Mouse (Mus musculus) liver, embryonic 12.5 days (tissue): Measurements from ENCODE around the gene Ddx54. TPM values are rescaled to one million over a fixed set of nuclear protein-coding genes. Genes with fewer than 3 reads are reported as not detected.

Source experiments
- ATAC-seq: fragments of 200-750 bp; cut with Nextera tagmentation; 2 replicates; pipeline ENCODE4 v1.8.0; 2017; ENCODE audit warnings: moderate number of reproducible peaks, mild to moderate bottlenecking, moderate library complexity
- H3K27ac ChIP-seq: fragments of 300-500 bp; sonication (generic); 2 replicates; pipeline ENCODE4 v1.5.1; 2016; ENCODE audit warnings: mild to moderate bottlenecking
- H3K27me3 ChIP-seq: fragments of 300-500 bp; sonication (generic); replicated peaks from 2 replicates; pipeline ENCODE4 v1.6.1; 2016; ENCODE audit warnings: mild to moderate bottlenecking, moderate library complexity
- H3K36me3 ChIP-seq: fragments of 300-500 bp; sonication (generic); 2 replicates; pipeline ENCODE4 v1.6.1; 2016; ENCODE audit warnings: mild to moderate bottlenecking, moderate library complexity
- H3K4me1 ChIP-seq: fragments of 300-500 bp; sonication (generic); 2 replicates; pipeline ENCODE4 v1.6.1; 2016
- H3K4me2 ChIP-seq: fragments of 300-500 bp; sonication (generic); 2 replicates; pipeline ENCODE4 v1.6.1; 2016; ENCODE audit warnings: mild to moderate bottlenecking, moderate library complexity
- H3K4me3 ChIP-seq: fragments of 300-500 bp; sonication (generic); 2 replicates; pipeline ENCODE4 v1.5.1; 2016; ENCODE audit warnings: mild to moderate bottlenecking, moderate library complexity
- H3K9ac ChIP-seq: fragments of 300-500 bp; sonication (generic); 2 replicates; pipeline ENCODE4 v1.6.1; 2016; ENCODE audit warnings: mild to moderate bottlenecking, moderate library complexity
- H3K9me3 ChIP-seq: fragments of 300-500 bp; sonication (generic); replicated peaks from 2 replicates; pipeline ENCODE4 v1.6.1; 2016; ENCODE audit warnings: mild to moderate bottlenecking, moderate library complexity
- WGBS: fragments of 180-500 bp; shearing (Covaris S2); methylation state at CpG from one replicate; pipeline ENCODE4 v1.1.7; 2016; ENCODE audit not compliant: insufficient replicate concordance; 5-methylcytosine and 5-hydroxymethylcytosine counted together
- polyA plus RNA-seq: library from polyadenylated mRNA; unstranded; fragments of >200 nt; fragmentation: Nextera tagmentation; extraction: Ambion mirVana; gene quantifications from 2 replicates; pipeline ENCODE4 v1.2.1, GENCODE M21; 2016

Ddx54 gene
- polyA plus RNA-seq, 1 experiment from 2014 or later = 36.3 TPM

DNA sequence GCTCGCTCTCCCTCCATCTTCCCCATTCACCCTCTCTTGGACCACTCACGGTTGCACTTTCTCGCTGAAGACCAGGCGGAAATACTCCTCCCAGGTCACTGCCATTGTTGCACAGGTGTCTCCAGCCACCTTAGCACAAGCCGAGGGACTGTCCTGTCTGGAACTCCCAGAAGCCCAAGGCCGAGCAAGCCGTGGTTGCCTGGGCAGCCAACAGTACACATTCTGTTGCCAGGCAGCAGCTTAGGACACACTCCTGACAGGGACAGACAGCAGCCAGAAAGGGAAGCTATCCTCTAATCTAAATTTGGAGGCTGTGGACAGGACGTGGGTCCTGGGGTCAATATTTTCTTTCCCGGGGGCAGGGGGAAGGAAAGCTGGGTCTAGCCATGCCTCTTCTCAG lies 21.6 kb downstream of the Ddx54 start, which contains the start of gene Cfap73:
Gene Cfap73, minus strand, starts transcription at position 105 of the 400 bp plus-strand sequence.
- Histone ChIP-seq H3K9ac (no peak within 1 kb of the TSS), H3K27me3 (peaks cover 49% of the 10 kb centered on the region), H3K4me2 (no peak within 1 kb of the TSS), H3K36me3 (no peaks in the 10 kb centered on the region), H3K4me3 (no peak within 1 kb of the TSS), H3K4me1 (0 out of 2 replicates have a peak, but pooled peaks cover 3% of the 10 kb centered on the region), H3K27ac (no peak within 1 kb of the TSS), H3K9me3 (peaks cover 10% of the 10 kb centered on the region; the same call in 1 of the 2 replicates)
- WGBS = 39% methylated on average over 9 of the region's 9 CpGs
- ATAC-seq = no peak

GRCm38 (mm10) chr5:120634860-120635259 lies 22.3 kb downstream of the Ddx54 start:
- no peak overlapping the region for H3K4me2 ChIP-seq
- H3K4me1 ChIP-seq = 0 out of 2 replicates have a peak, but pooled peaks cover 3% of the 10 kb centered on the region
- no peak overlapping the region for H3K27ac ChIP-seq
- peaks cover 42% of the 10 kb centered on the region for H3K27me3 ChIP-seq
- H3K9me3 ChIP-seq = peaks cover 10% of the 10 kb centered on the region; the same call in 1 of the 2 replicates
- no peak overlapping the region for H3K4me3 ChIP-seq
- no peak for ATAC-seq
- H3K9ac ChIP-seq = no peak overlapping the region
- WGBS = 42% methylated on average over 5 of the region's 5 CpGs
- no peaks in the 10 kb centered on the region for H3K36me3 ChIP-seq

DNA sequence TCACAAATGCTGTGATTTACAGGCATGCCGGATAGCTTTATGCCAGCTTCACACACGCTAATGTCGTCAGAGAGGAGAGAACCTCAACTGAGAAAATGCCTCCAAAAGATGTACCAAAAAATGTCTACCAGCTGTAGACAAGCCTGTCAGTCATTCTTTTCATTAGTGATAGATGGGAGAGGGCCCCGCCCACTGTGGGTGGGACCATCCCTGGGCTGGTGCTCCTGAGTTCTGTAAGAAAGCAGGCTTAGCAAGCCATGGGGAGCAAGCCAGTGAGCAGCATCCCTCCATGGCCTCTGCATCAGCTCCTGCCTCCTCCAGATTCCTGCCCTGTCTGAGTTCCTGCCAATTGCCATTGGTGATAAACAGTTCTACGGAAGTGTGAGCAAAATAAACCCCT lies 23.1 kb downstream of the Ddx54 start:
- H3K27ac ChIP-seq = no peak overlapping the region

GRCm38 (mm10) chr5:120640094-120640493 lies 27.6 kb downstream of the Ddx54 start:
- ATAC-seq = no peak

More for the DNA sequence above, 23.1 kb downstream of the Ddx54 start:
- Histone ChIP-seq H3K27me3 (peaks cover 34% of the 10 kb centered on the region), H3K36me3 (no peaks in the 10 kb centered on the region), H3K9ac (no peak overlapping the region), H3K4me3 (no peak overlapping the region), H3K9me3 (peaks cover 10% of the 10 kb centered on the region; the same call in 1 of the 2 replicates), H3K4me2 (no peak overlapping the region), H3K4me1 (0 out of 2 replicates have a peak, but pooled peaks cover 3% of the 10 kb centered on the region)
- no peak for ATAC-seq
- 74% methylated on average over 5 of the region's 5 CpGs for WGBS

DNA sequence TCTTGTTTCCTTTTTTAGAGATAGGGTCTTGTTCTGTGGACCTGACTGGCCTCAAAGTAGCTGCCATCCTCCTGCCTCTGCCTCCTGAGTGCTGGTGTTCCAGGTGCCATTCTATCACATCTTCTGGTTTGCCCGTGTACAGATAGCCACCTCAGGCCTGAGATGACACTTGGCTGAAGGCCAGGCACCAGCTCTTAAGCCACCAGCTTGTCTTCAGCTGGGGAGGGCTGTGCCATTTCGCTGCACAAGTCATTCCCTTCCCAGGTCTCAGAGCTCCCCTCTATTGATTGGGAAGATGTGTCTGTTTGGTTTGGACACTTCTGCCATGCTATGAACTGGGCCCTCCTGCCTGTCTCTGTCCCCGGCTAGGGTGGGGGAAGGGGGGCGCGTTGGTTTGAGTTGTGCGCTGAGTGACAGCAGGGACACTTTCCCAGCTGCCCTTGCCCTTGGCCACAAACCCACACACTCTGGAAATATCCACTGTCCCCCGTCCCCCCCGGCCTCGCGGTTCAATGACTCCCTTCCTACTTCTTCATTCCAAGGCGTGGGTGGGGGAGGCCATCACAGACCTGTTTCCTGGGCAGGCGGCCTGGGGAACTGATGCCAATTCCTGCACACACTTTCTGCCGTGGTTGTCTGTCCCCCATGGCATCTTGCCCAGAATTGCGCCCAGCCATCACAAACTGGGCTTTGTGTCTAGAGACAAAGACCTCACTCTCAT lies 31.0 kb downstream of the Ddx54 start:
- ATAC-seq = no peak

More at GRCm38 (mm10) chr5:120640094-120640493, 27.6 kb downstream of the Ddx54 start:
- Histone ChIP-seq H3K27ac (no peak overlapping the region), H3K36me3 (no peaks in the 10 kb centered on the region), H3K4me3 (no peak overlapping the region), H3K9ac (no peak overlapping the region), H3K9me3 (no peaks in the 10 kb centered on the region), H3K27me3 (peaks cover 18% of the 10 kb centered on the region), H3K4me2 (no peak overlapping the region), H3K4me1 (no peaks in the 10 kb centered on the region)
- 71% methylated on average over 7 of the region's 7 CpGs for WGBS

DNA sequence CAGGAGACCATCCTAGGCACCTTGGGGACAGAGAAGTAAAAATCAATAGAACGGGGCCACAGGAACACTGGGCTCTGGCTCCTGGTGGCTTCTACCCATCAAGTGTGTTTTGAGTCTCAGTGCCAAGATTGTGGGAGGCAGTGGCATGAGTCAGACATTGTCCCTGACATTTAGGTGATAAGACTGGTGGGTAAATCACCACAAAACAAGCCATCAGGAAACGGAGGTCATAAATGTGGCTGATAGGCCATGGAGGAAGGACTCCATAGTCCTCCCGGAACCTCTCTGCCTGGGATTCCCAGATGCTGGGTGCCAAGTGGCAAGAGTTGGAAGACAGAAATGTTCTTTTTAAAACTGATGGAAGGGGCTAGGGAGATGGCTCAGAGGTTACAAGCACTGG lies 31.7 kb downstream of the Ddx54 start:
- 22% methylated on average over 3 of the region's 3 CpGs for WGBS
- ATAC-seq = no peak
- H3K27me3 ChIP-seq = peaks cover 53% of the 10 kb centered on the region
- H3K36me3 ChIP-seq = no peaks in the 10 kb centered on the region
- peaks cover 17% of the 10 kb centered on the region for H3K4me1 ChIP-seq
- no peak overlapping the region for H3K9ac ChIP-seq
- no peak overlapping the region for H3K4me3 ChIP-seq
- H3K27ac ChIP-seq = no peak overlapping the region
- no peak overlapping the region for H3K4me2 ChIP-seq
- no peaks in the 10 kb centered on the region for H3K9me3 ChIP-seq

More for the DNA sequence above, 31.0 kb downstream of the Ddx54 start:
- H3K9ac ChIP-seq = no peak overlapping the region
- H3K4me3 ChIP-seq = no peak overlapping the region
- no peak overlapping the region for H3K27ac ChIP-seq
- peaks cover 10% of the 10 kb centered on the region for H3K4me1 ChIP-seq
- H3K36me3 ChIP-seq = no peaks in the 10 kb centered on the region
- no peak overlapping the region for H3K4me2 ChIP-seq
- 24% methylated on average over 14 of the region's 14 CpGs for WGBS
- H3K9me3 ChIP-seq = no peaks in the 10 kb centered on the region
- peaks cover 46% of the 10 kb centered on the region for H3K27me3 ChIP-seq

GRCm38 (mm10) chr5:120645851-120646250 lies 33.3 kb downstream of the Ddx54 start:
- Histone ChIP-seq H3K4me1 (peaks cover 24% of the 10 kb centered on the region), H3K27ac (no peak overlapping the region), H3K27me3 (peaks cover 69% of the 10 kb centered on the region), H3K9ac (no peak overlapping the region), H3K36me3 (no peaks in the 10 kb centered on the region), H3K9me3 (no peaks in the 10 kb centered on the region), H3K4me3 (no peak overlapping the region), H3K4me2 (no peak overlapping the region)
- no peak for ATAC-seq
- 37% methylated on average over 6 of the region's 6 CpGs for WGBS

DNA sequence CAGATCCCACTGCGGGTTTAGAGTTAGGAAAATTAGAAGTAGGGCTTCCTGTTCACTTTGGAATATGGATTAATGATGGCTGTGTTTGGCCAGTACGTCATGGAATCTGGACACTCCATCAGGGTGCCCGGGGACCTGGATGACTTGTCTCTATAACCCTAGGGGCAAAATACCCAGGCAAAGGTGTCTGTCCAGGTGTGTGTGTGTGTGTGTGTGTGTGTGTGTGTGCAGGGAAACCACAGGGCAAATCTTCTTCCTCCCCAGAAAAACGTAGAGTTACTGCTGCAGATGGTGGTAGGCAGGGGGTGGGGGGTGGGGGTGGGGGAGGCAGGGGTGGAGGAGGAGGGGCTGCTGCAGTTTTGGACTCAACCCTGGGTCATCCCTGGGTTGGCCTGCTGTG lies 34.8 kb downstream of the Ddx54 start:
- H3K9me3 ChIP-seq = no peaks in the 10 kb centered on the region
- 48% methylated on average over 4 of the region's 4 CpGs for WGBS
- peaks cover 84% of the 10 kb centered on the region for H3K27me3 ChIP-seq
- no peaks in the 10 kb centered on the region for H3K36me3 ChIP-seq
- H3K9ac ChIP-seq = no peak overlapping the region
- no peak for ATAC-seq
- no peak overlapping the region for H3K4me2 ChIP-seq
- H3K27ac ChIP-seq = no peak overlapping the region
- no peak overlapping the region for H3K4me3 ChIP-seq
- peaks cover 33% of the 10 kb centered on the region for H3K4me1 ChIP-seq

DNA sequence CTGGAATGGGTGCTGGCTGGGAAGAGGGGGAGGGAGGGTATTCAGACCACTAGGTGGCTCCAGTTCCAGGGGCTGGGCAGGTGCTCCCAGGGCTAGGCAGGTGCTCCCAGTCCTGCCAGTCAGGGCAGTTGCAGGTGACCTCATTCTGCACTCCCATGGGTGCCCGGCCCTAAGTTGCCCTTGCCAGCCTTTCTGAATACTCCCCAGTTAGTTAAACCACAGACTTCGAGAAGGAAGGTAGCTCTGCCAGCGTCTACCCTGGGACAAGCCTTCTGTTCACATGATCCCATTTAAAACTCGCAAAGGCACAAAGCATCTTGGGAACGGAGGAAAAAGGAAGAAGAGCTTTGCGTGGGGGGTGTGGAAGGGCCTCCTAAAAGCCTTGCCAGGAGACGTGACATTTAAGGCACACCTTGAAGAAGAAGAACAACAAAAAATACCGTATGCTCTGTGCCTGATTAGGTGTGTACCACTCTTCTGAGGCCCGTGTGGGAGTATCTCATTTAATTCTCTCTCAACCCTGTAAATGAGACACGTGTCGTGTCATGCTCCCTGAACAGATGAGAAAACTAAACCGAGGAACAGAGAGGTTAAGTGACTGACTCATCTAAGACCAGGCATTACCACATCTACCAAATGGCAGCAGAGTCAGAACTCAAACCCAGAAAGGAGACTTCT lies 35.4 kb downstream of the Ddx54 start:
- Histone ChIP-seq H3K9me3 (no peaks in the 10 kb centered on the region), H3K4me3 (peak overlapping the region; percentile 40; the same call in 1 of the 2 replicates), H3K4me2 (peak overlapping the region; percentile 74), H3K36me3 (no peaks in the 10 kb centered on the region), H3K4me1 (peaks cover 33% of the 10 kb centered on the region), H3K9ac (no peak overlapping the region), H3K27me3 (peaks cover 88% of the 10 kb centered on the region), H3K27ac (no peak overlapping the region)
- WGBS = 18% methylated on average over 12 of the region's 12 CpGs
- ATAC-seq = no peak

DNA sequence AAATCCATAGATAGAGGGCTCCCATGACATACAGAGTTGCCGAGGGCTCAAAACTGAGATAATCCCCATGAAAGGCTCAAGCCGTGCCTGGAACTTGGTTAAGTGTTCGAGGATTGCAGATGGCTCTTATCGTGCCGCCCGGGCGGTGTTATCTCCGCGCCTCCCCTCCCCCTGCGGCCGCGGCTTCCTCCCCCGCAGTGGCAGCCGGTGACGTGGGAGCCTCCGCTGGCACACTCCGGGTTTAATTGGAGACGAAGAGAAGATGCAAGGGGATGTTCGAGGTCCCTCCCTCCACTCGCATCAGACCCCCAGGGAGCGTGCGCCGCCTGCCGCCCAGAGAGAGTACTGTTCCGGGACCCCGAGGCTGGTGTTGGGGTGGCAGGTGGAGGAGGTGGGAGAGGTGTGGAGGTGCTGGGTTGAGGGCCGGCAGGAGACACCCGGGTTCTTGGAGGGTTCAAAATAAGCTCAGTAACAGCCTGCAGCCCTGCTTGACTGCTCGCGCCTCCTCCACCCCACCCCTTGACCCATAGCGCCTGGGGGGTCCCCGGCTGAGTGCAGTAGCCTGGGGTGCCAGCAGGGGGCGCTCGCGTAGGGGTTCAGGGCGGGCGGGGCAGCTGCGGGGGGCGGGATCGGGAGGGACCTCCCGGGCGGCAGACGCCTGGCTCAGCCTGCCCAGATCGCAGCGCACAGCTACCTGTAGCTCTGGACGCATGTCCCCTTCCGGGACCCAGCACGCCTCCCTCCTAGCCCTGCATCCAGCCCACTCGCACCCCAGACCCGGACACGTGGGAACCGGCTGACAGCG lies 36.2 kb downstream of the Ddx54 start, which contains the start of gene Rasal1:
Gene Rasal1, plus strand, starts transcription at position 244 of the 805 bp plus-strand sequence.
- H3K4me3 ChIP-seq = peak within 1 kb of the TSS; percentile 40
- peak within 1 kb of the TSS; percentile 17; the same call in 1 of the 2 replicates for H3K9ac ChIP-seq
- peaks cover 88% of the 10 kb centered on the region for H3K27me3 ChIP-seq
- under 1% methylated on average over 51 of the region's 53 CpGs for WGBS
- H3K9me3 ChIP-seq = no peaks in the 10 kb centered on the region
- H3K36me3 ChIP-seq = no peaks in the 10 kb centered on the region
- H3K4me2 ChIP-seq = peak within 1 kb of the TSS; percentile 74
- peaks cover 33% of the 10 kb centered on the region for H3K4me1 ChIP-seq
- peak; percentile 59 for ATAC-seq
- H3K27ac ChIP-seq = no peak within 1 kb of the TSS

DNA sequence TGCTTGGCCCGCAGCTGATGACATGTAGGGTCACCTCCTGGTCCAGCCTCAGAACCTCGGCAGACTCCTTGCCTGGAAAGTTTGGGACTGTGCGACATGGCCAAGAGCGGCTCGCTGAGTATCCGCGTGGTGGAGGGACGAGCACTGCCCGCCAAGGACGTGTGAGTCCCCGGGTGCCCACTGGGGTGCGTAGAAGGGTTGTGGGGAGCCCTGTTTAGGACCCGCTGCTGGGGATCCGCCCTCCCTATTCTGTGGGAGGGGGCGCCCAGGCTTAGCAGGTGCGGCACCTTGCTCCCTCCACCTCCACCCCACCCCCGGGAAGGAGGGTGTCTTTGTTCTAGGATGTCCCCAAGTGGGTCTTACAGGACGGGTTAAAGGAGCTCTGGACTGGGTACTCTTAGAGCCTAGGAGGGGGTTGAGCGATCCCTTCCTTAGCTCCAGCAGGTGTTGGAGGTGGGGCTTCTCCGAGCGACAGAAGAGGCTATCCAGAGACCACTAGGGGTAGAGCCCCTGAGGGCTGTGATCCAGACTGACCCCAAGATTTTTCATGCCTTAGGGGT lies 36.9 kb downstream of the Ddx54 start:
- Histone ChIP-seq H3K36me3 (no peaks in the 10 kb centered on the region), H3K27ac (no peak overlapping the region), H3K9me3 (no peaks in the 10 kb centered on the region), H3K27me3 (peaks cover 82% of the 10 kb centered on the region), H3K9ac (0 out of 2 replicates have a peak overlapping the region, but pooled peaks have one; percentile 17), H3K4me2 (peak overlapping the region; percentile 74), H3K4me1 (peaks cover 33% of the 10 kb centered on the region), H3K4me3 (peak overlapping the region; percentile 40)
- peak; percentile 36; the same call in 1 of the 2 replicates for ATAC-seq
- 4% methylated on average over 21 of the region's 21 CpGs for WGBS
